Mouse (Mus musculus): ENCODE results near the gene Zcwpw1.

DNA sequence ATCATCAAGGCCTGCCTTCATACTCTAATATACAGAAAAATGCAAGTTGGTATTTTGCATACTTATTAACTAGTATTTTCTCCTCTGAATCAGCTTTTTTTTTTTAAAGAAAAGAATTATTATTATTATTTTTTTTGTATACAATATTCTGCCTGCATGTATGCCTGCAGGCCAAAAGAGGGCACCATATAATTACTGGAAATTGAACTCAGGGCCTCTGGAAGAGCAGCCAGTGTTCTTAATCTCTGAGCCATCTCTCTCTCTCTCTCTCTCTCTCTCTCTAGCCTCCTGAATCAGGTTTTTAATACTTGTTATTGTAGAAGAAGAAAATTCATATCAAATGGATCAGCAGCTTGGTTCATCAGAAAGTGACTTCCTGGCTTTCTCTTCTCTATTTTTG is 4.0 kb downstream of the Zcwpw1 start:
- no peak for TF ChIP-seq POLR2A (IDR thresholded peaks at IDR 0.05; ENCODE audit: low read depth, low read length)
- TF ChIP-seq CTCF (IDR thresholded peaks at IDR 0.05; ENCODE audit: extremely low read depth, insufficient read length, insufficient replicate concordance, low read depth, low read length): no peak
